Mouse (Mus musculus) neural tube, postnatal 0 days (tissue): Measurements from ENCODE around the gene Mrps26. TPM values are rescaled to one million over a fixed set of nuclear protein-coding genes. Genes with fewer than 3 reads are reported as not detected.

Source experiments
- microRNA-seq: library from miRNA; unstranded; fragments of <30 nt; microRNA quantifications from one replicate; pipeline ENCODE4, GENCODE M21; 2016
- polyA plus RNA-seq: library from polyadenylated mRNA; unstranded; fragments of >200 nt; fragmentation: Nextera tagmentation; extraction: Ambion mirVana; gene quantifications from 2 replicates; pipeline ENCODE4 v1.2.1, GENCODE M21; 2015

Mrps26 gene
- polyA plus RNA-seq, result 123 and 125 TPM in 2 replicates

DNA sequence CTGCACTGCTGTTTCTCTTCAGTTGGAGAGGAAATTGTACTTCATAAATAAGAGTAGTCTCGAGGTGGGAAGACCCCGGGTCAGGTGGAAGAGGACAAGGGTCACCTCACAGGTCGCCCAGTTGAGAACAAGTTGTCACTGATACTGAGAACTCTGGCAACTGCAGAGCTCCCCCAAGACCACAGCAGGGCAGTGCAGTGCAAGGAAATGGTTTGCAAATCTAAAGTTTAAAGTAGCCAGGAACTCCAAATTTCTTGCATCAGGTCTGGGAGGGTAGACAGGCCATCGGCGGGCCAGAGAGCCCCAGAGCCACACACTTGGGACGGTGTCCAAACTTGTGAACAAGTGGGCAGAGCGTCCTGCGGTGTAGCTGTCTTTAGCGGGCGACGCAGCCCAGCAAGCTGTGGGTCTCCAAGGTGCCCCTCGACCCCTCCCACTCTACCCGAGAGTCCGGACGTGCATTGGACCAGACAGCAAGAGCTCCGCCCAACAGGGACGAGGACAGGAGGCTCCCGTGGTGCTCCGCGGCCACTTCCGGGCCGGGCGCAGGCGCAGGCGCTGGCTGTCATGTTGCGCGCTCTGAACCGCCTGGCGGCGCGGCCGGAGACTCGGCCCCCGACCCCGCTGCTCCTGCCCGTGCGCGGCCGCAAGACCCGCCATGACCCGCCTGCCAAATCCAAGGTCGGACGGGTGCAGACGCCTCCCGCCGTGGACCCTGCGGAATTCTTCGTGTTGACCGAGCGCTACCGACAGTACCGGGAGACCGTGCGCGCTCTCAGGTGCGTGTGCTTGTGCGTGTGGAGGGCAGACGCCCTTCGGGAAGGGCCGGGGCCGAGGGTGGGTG is at the start of gene Mrps26:
Gene Mrps26 (plus strand): TSS at position 531 of the 844 bp plus-strand sequence.

DNA sequence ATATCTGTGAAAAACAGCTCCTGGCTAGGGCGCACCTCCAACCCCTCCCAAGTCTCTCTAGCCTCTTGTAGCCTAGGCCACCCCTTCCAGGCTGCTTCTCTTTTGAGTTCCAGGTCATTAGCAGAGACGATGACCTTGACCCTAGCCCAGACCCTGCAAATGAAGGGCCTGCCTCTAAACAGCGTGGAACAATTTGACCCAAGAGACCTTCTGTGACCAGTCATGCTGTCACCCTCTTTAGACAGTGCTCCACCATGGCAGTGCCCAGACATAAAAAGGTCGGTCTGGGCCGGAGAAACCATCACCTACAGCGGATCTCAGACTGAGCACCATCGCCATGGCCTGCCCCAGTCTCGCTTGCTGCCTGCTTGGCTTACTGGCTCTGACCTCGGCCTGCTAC is 12.3 kb downstream of the Mrps26 start, which contains the start of gene Oxt:
Gene Oxt (plus strand): TSS at position 301 of the 400 bp plus-strand sequence.

DNA sequence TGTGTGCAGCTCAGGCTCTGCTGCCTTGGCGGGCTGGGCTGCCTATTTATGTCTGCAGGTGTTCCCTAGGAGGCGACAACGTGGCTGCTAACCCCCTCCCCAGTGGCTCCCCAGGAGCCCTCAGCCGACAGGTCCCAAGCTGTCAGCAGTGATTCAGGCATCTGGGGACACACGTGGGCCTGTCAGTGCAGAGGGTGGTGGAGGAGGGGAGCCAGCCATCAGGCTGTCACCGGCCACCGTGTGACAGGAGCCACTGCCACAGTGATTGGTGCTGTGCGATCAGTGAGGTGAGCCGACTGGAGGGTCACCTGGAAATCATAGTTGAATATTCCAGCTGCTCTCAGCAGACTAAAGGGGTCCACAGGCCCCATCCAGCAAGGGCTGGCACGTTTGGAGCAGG is 19.0 kb downstream of the Mrps26 start, which contains the start of gene Avp:
Gene Avp (minus strand): TSS at position 3 of the 400 bp plus-strand sequence.

Small RNAs within 50 kb of the gene (microRNA-seq; reads per million reads assigned to microRNA genes)
- not detected for gene Gm23876

Other genes starting within 250 kb of the Mrps26 start
- 26.8 and 30.0 TPM in 2 replicates for gene Cpxm1, start 166.2 kb upstream of the Mrps26 start, polyA plus RNA-seq
- gene Gm28372, start 158.5 kb upstream of the Mrps26 start, polyA plus RNA-seq, result 0.11 and 0.14 TPM in 2 replicates
- gene 1700020A23Rik, start 158.5 kb upstream of the Mrps26 start, polyA plus RNA-seq, result not detected in 2 replicates
- gene Tmem239, start 157.3 kb upstream of the Mrps26 start, polyA plus RNA-seq, result not detected in 2 replicates
- 71.9 and 85.9 TPM in 2 replicates for gene Vps16, start 139.4 kb upstream of the Mrps26 start, polyA plus RNA-seq
- gene Pced1a, start 139.0 kb upstream of the Mrps26 start, polyA plus RNA-seq, result 12.0 and 13.1 TPM in 2 replicates
- 144 and 145 TPM in 2 replicates for gene Ptpra, start 113.5 kb upstream of the Mrps26 start, polyA plus RNA-seq
- 0.32 and 0.80 TPM in 2 replicates for gene Oxt, start 12.4 kb downstream of the Mrps26 start, polyA plus RNA-seq
- gene Avp, start 18.8 kb downstream of the Mrps26 start, polyA plus RNA-seq, result 0.28 TPM in 1 of 2 replicates, not detected in the other
- gene Fastkd5, start 66.3 kb downstream of the Mrps26 start, polyA plus RNA-seq, result 7.4 TPM in 2 replicates
- gene Ubox5, start 66.3 kb downstream of the Mrps26 start, polyA plus RNA-seq, result 5.2 and 7.0 TPM in 2 replicates
- 16.8 and 22.0 TPM in 2 replicates for gene Lzts3, start 79.1 kb downstream of the Mrps26 start, polyA plus RNA-seq
- 83.6 and 96.8 TPM in 2 replicates for gene Ddrgk1, start 100.9 kb downstream of the Mrps26 start, polyA plus RNA-seq
- 111 TPM in 2 replicates for gene Itpa, start 103.9 kb downstream of the Mrps26 start, polyA plus RNA-seq
- 0.55 and 0.61 TPM in 2 replicates for gene Slc4a11, start 133.8 kb downstream of the Mrps26 start, polyA plus RNA-seq